Comparison of ENCODE assay signal across 12 mouse cellular contexts in the genomic region with DNA sequence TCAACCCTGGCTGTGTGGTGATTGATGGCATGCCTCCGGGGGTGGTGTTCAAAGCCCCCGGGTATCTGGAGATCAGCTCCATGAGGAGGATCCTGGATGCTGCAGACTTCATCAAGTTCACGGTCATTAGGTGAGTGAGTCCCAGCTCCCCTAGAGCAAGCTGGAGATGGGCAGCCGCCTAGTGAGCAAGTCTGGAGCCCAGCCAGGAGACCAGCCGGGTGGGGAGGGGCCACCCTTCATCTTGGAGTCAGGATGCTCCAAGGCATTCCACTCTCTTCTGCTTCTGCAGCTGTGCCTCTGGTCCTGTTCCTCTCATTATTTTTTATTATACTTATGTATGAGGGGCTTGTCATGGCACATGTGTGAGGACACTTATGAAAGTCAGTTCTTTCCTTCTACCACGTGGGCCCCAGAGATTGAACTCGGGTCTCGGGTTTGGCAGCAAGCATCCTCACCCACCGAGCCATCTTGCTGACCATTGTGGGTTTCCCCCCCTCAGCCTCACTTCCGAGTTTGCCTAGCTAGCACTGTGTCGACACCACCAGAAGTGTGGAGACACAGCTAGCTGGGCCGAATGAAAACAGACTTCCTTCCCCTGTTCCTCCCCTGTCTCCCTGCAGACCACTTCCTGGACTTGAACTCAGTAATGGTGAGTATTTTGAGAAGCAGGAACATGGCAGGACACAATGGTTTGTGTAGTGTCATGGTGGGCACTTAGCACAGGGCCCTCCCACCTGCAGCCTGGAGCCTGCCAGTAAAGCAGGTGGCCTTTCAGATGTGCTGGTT. TPM values are rescaled to one million over a fixed set of nuclear protein-coding genes. Genes with fewer than 3 reads are reported as not detected.
A peak's percentile ranks its signal among the peaks of the same experiment; 100 is the strongest.
DNase-seq lines count a peak whose midpoint lies in the region; ATAC-seq and TF ChIP-seq lines count a peak whose summit lies in the region.
"Had no signal": no experiment of that assay in that cellular context is flagged by ENCODE, and none has a peak within 500 bp of the region (broad histone marks: within the 10 kb centered on the region; RNA-seq: fewer than 3 reads in every experiment).

No protein-coding gene starts in this region.

- no peak for ATAC-seq in kidney, postnatal 0 days (replicated peaks; ENCODE audit: low FRiP score, low read depth)
- no peak for ATAC-seq in midbrain, embryonic 11.5 days (ENCODE audit: low FRiP score)
- no peak for ATAC-seq in midbrain, embryonic 14.5 days (ENCODE audit: low FRiP score, low TSS enrichment)

- no peak overlapping the region for H3K4me2 ChIP-seq in kidney, postnatal 0 days (ENCODE audit: low read length)
- H3K4me2 ChIP-seq in midbrain, embryonic 11.5 days: no peak overlapping the region
- H3K4me2 ChIP-seq in midbrain, embryonic 14.5 days (ENCODE audit: low read length): no peak overlapping the region
- H3K4me2 ChIP-seq: limb, embryonic 15.5 days had no signal

- no peaks in the 10 kb centered on the region for H3K9me3 ChIP-seq in kidney, postnatal 0 days (replicated peaks; ENCODE audit: low read length)
- H3K9me3 ChIP-seq in midbrain, embryonic 11.5 days (ENCODE audit: control insufficient read depth, low read length): no peaks in the 10 kb centered on the region
- H3K9me3 ChIP-seq in midbrain, embryonic 14.5 days (ENCODE audit: control insufficient read depth, low read length): no peaks in the 10 kb centered on the region
- peaks cover 21% of the 10 kb centered on the region for H3K9me3 ChIP-seq in megakaryocyte, embryonic 14.5 days
- H3K9me3 ChIP-seq: limb, embryonic 15.5 days had no signal

- no peaks in the 10 kb centered on the region for H3K27me3 ChIP-seq in kidney, postnatal 0 days (ENCODE audit: insufficient read depth, low read length)
- no peaks in the 10 kb centered on the region for H3K27me3 ChIP-seq in midbrain, embryonic 11.5 days (ENCODE audit: control insufficient read depth, insufficient read depth, low read length)
- H3K27me3 ChIP-seq in midbrain, embryonic 14.5 days (ENCODE audit: control insufficient read depth, insufficient read depth, low read length): no peaks in the 10 kb centered on the region
- no peaks in the 10 kb centered on the region for H3K27me3 ChIP-seq in megakaryocyte, embryonic 14.5 days (replicated peaks)
- H3K27me3 ChIP-seq: limb, embryonic 15.5 days had no signal

- H3K27ac ChIP-seq in kidney, postnatal 0 days: no peak overlapping the region
- no peak overlapping the region for H3K27ac ChIP-seq in midbrain, embryonic 11.5 days (ENCODE audit: low read depth, low read length)
- no peak overlapping the region for H3K27ac ChIP-seq in midbrain, embryonic 14.5 days (replicated peaks; ENCODE audit: low read depth, low read length)
- H3K27ac ChIP-seq: layer of hippocampus, adult 2 months; limb, embryonic 15.5 days had no signal

- WGBS in kidney, postnatal 0 days: 56% methylated on average over 12 of the region's 12 CpGs
- WGBS in midbrain, embryonic 11.5 days: 79% methylated on average over 12 of the region's 12 CpGs
- 78% methylated on average over 12 of the region's 12 CpGs for WGBS in midbrain, embryonic 14.5 days

- peak; percentile 39 for DNase-seq in kidney, postnatal 0 days (ENCODE audit: low spot score)
- DNase-seq in kidney, adult 11 months: no peak
- DNase-seq in midbrain, embryonic 11.5 days (ENCODE audit: low spot score, missing footprints): peak; percentile 69
- DNase-seq in midbrain, embryonic 14.5 days: no peak
- peak; percentile 39 for DNase-seq in brain, adult 2 months (ENCODE audit: low read depth, low spot score)
- DNase-seq in embryo, embryonic 11 days: no peak
- DNase-seq in urinary bladder, adult 2 months (ENCODE audit: low spot score): no peak
- DNase-seq: gastrocnemius, postnatal 10 days; retina, postnatal 1 day had no signal

- no peak for TF ChIP-seq CTCF in kidney, postnatal 0 days (IDR thresholded peaks at IDR 0.05; ENCODE audit: low read depth)

- no peak overlapping the region for H3K4me3 ChIP-seq in kidney, postnatal 0 days (replicated peaks; ENCODE audit: low read depth, low read length)
- no peak overlapping the region for H3K4me3 ChIP-seq in midbrain, embryonic 11.5 days (ENCODE audit: low read depth, low read length)
- no peak overlapping the region for H3K4me3 ChIP-seq in midbrain, embryonic 14.5 days (replicated peaks; ENCODE audit: low read depth, low read length)
- peak overlapping the region; percentile 76 for H3K4me3 ChIP-seq in megakaryocyte, embryonic 14.5 days (replicated peaks)
- H3K4me3 ChIP-seq: layer of hippocampus, adult 2 months; limb, embryonic 15.5 days had no signal

- H3K36me3 ChIP-seq in kidney, postnatal 0 days (ENCODE audit: insufficient read depth, low read length): no peaks in the 10 kb centered on the region
- H3K36me3 ChIP-seq in midbrain, embryonic 11.5 days (ENCODE audit: control insufficient read depth, insufficient read depth, low read length): no peaks in the 10 kb centered on the region
- peaks cover 39% of the 10 kb centered on the region for H3K36me3 ChIP-seq in midbrain, embryonic 14.5 days (ENCODE audit: control insufficient read depth, insufficient read depth, low read length)
- peaks cover 74% of the 10 kb centered on the region for H3K36me3 ChIP-seq in megakaryocyte, embryonic 14.5 days (replicated peaks; ENCODE audit: low read length)

- no peak overlapping the region for H3K9ac ChIP-seq in kidney, postnatal 0 days (ENCODE audit: low read depth, low read length)
- no peak overlapping the region for H3K9ac ChIP-seq in midbrain, embryonic 11.5 days (ENCODE audit: low read length)
- no peak overlapping the region for H3K9ac ChIP-seq in midbrain, embryonic 14.5 days (replicated peaks; ENCODE audit: low read length)
- H3K9ac ChIP-seq: limb, embryonic 15.5 days had no signal

- no peaks in the 10 kb centered on the region for H3K4me1 ChIP-seq in kidney, postnatal 0 days (replicated peaks; ENCODE audit: insufficient read depth, low read length)
- H3K4me1 ChIP-seq in midbrain, embryonic 11.5 days (ENCODE audit: control insufficient read depth, insufficient read depth, low read length): no peaks in the 10 kb centered on the region
- no peaks in the 10 kb centered on the region for H3K4me1 ChIP-seq in midbrain, embryonic 14.5 days (ENCODE audit: control insufficient read depth, insufficient read depth, low read length)
- H3K4me1 ChIP-seq in megakaryocyte, embryonic 14.5 days: peaks cover 72% of the 10 kb centered on the region

RNA-seq across cellular contexts. Expression of a gene that starts 15.2 kb away (rescaled TPM):
- 2.4 and 2.9 TPM in 2 replicates for polyA plus RNA-seq in kidney, postnatal 0 days (2015; fragmentation: Nextera tagmentation; extraction: Ambion mirVana)
- polyA plus RNA-seq in midbrain, embryonic 11.5 days (2014; fragmentation: Nextera tagmentation; extraction: Ambion mirVana): 2.0 and 3.1 TPM in 2 replicates
- 0.69 and 2.8 TPM in 2 replicates for polyA plus RNA-seq in midbrain, embryonic 14.5 days (2014; fragmentation: Nextera tagmentation; extraction: Ambion mirVana)
- polyA plus RNA-seq in megakaryocyte, embryonic 14.5 days (2012; ENCODE audit: insufficient read depth, low replicate concordance): 52.7 and 124 TPM in 2 replicates
- polyA plus RNA-seq in urinary bladder, adult 2 months (2012; rRNA removed): 18.8 and 30.3 TPM in 2 replicates

RNA-seq across cellular contexts. Expression of a gene that starts 30.4 kb away (rescaled TPM):
- polyA plus RNA-seq in kidney, postnatal 0 days (2015; fragmentation: Nextera tagmentation; extraction: Ambion mirVana): 6.1 and 6.9 TPM in 2 replicates
- polyA plus RNA-seq in midbrain, embryonic 11.5 days (2014; fragmentation: Nextera tagmentation; extraction: Ambion mirVana): 6.6 and 7.4 TPM in 2 replicates
- polyA plus RNA-seq in midbrain, embryonic 14.5 days (2014; fragmentation: Nextera tagmentation; extraction: Ambion mirVana): 12.9 and 13.4 TPM in 2 replicates
- 6.1 TPM in 1 of 2 replicates, not detected in the other for polyA plus RNA-seq in megakaryocyte, embryonic 14.5 days (2012; ENCODE audit: insufficient read depth, low replicate concordance)
- polyA plus RNA-seq in urinary bladder, adult 2 months (2012; rRNA removed): 9.4 and 10.9 TPM in 2 replicates

RNA-seq across cellular contexts. Expression of a gene that starts 37.6 kb away (rescaled TPM):
- polyA plus RNA-seq in kidney, postnatal 0 days (2015; fragmentation: Nextera tagmentation; extraction: Ambion mirVana): 32.1 and 33.4 TPM in 2 replicates
- 24.5 and 27.5 TPM in 2 replicates for polyA plus RNA-seq in midbrain, embryonic 11.5 days (2014; fragmentation: Nextera tagmentation; extraction: Ambion mirVana)
- 16.2 and 22.8 TPM in 2 replicates for polyA plus RNA-seq in midbrain, embryonic 14.5 days (2014; fragmentation: Nextera tagmentation; extraction: Ambion mirVana)
- 7.8 and 12.3 TPM in 2 replicates for polyA plus RNA-seq in megakaryocyte, embryonic 14.5 days (2012; ENCODE audit: insufficient read depth, low replicate concordance)
- polyA plus RNA-seq in urinary bladder, adult 2 months (2012; rRNA removed): 14.4 and 18.2 TPM in 2 replicates

Comparison
In these comparisons a context has a peak if more than half of its experiments do, and no peak if none do; other contexts are left out.
1. DNase-seq: peak in kidney, postnatal 0 days (single experiment), midbrain, embryonic 11.5 days (single experiment) and brain, adult 2 months (single experiment); none in kidney, adult 11 months (single experiment), midbrain, embryonic 14.5 days (single experiment), embryo, embryonic 11 days (single experiment) and urinary bladder, adult 2 months (single experiment).